Mouse (Mus musculus) liver, adult (tissue): Measurements from ENCODE around the gene Map3k7.

ENCODE experiments used
- GATA4 ChIP-seq: IDR thresholded peaks from 2 replicates; pipeline ENCODE4 v1.6.1; 2014; ENCODE audit warnings: mild to moderate bottlenecking, low read length; ENCODE audit not compliant: insufficient replicate concordance

Map3k7 gene

DNA sequence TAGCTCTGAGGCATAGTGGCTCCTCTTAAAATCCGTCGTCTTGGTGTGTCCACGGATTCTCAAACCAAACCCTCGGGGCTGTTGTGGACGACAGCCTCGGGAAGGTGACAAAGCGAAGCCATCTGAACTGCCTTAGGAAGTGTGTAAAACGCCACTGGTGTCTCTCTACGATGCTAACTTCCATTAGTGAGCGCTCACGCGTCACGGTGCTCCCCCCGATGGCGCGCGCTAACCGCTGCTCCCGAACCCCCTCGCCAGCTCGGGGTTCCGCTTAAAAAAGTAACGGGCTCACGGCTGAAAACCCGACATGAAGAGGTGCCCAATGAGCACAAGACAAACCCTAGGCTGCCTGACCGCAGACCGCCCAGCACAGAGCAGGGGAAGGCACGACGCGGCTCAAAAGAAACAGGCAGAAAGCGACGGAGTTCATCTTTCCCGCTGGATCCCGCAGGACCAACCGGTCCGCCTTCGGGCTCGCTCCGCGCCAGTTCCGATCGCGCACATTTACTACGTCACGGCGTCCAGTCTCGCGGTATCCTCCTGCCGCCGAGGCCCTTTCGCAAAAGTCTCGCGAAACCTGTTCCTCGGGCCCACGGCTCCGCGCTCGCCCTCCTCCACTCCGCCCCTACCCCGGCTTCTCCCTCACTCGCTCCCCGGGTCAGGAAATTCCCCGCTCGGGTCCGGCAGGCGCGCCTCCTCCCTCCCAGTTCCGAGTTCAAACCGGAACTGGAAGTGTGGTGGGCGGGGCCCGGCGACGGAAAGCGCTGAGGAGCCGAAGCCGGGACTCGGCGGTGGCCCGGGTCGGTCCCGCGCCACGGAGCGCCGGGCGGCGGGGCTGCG, at the start of gene Map3k7:
TSS of gene Map3k7 (plus strand) at position 744 of the 840 bp plus-strand sequence.
- TF ChIP-seq GATA4: no peak

DNA sequence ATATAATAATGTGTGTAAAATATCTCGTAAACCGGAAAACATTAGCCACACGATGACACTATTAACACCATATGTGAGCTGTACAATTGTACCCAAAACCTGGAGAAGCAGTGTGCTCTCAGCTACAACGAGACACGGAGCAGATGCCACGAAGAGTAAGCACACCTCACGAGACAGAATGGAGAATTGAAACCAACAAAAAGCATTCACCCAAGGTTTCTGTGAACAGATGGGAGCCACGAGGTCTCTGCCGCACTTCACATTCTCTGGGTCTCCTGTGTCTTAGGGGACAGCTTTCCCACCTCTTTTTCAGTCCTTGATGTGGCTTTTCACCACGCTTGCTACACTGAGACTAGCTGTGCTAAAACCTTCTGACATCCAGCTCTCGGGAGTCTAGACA, 48.8 kb upstream of the Map3k7 start:
- TF ChIP-seq GATA4: no peak

DNA sequence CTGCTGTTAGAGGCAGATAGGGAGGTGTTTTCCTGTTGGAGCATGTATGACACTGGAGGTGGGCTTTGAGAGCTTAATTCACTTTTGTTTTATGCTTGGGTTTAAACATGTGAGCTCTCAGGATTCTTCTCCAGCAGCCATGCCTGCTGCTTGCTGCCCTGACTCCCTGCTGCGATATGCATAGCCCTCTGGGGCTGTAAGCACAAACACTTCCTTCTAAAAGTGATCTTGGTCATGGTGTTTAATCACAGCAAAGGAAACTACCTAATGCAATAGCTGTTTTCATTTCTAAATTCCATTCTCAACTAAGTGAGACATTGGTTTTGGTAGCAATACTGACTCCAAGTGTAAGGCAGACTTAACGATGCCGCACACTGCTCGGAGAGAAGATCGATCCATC, 45.2 kb upstream of the Map3k7 start:
- no peak for TF ChIP-seq GATA4

DNA sequence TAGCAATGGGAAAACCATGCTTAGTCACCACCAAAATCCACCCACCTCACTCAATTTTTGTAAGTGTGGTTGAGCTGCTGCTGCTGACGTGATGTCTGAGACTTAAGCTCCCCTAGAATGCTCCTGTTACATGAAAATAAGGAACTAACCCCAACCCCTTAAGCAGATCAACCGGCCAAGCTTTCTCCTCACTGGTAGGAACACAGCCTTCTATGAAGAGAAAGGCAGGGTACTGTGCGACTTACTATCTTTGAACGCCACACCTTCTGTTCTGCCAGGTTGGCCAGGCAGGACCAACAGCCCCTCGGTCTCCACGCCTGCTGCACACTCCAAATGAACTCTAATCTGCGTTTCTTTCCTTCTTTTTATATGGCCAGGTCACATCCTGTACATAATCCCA, 41.7 kb upstream of the Map3k7 start:
- TF ChIP-seq GATA4: no peak

DNA sequence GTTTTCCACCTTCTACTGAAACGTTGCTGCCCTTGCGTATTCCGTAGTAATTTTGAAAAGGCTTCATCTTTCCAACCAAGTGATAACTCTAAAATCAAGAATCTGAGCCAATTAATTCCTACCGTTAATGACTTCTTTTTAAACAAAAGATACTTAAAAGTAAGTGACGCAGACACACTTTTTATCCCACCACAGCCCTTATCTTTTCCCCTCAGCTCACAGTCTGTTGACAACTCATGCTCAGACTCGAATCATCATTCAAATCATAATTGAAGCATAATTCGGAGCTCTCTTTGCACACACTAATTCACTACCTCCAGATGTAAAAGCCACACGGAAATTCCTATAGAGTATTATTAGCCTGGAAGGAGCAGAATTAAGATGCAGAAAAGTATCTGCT, 40.5 kb upstream of the Map3k7 start:
- TF ChIP-seq GATA4: no peak

DNA sequence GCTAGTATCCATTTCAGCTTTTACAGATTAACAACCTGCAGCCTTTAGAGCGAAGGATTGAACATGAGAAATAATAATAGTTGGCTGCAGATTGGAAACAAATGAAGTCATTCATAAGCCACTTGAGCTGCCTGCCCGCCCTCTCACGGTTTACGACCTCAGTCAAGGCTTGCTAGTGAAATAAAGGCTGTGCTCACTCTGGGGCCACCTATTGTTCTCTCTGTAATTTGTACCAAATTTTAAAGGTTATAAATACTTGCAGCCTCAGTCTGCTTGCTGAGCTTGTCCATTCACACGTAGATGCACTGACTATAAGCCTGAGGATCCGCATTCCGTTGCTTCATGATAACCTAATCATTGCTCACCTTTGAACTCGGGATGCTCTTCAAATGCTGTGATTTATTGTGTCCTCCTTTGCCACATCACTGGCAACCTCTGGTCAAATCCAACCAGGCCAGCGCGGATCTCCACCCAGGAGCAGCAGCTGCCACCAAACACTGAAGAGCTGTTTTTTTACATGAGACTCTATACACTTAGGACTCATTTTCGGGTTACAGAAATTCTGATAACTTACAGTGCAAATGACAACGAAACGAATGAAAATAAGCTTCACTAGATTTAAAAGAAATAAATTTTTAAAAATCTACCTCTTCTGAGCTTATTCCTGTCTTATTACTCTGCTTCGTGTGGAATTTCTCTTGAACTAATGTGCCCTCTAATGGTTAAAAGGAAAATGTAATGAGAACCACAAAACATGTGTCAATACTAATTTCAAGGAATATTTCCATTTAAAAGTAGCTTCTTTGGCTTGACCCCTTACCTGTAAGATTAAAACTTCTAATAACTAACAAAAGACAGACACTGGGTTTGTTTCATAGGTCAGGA, 39.4 kb upstream of the Map3k7 start:
- no peak for TF ChIP-seq GATA4

DNA sequence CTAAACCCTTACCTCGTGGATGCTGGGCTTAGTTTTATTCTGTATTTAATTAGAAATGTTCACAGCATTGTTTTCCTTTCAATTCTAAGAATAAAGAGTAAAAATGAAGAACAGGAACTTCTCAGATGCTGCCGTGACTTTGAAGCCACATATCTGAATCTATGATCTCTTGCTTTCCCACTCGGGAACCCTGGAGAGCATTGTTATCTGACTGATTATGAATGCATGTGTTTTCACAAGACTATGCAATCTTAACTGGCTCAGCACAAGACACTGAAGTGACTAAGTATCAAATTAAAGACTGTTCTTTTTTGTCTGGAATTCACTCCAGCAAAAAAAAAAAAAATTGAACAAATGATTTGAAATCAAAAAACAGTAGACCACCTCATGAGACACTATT, 30.7 kb upstream of the Map3k7 start:
- no peak for TF ChIP-seq GATA4

DNA sequence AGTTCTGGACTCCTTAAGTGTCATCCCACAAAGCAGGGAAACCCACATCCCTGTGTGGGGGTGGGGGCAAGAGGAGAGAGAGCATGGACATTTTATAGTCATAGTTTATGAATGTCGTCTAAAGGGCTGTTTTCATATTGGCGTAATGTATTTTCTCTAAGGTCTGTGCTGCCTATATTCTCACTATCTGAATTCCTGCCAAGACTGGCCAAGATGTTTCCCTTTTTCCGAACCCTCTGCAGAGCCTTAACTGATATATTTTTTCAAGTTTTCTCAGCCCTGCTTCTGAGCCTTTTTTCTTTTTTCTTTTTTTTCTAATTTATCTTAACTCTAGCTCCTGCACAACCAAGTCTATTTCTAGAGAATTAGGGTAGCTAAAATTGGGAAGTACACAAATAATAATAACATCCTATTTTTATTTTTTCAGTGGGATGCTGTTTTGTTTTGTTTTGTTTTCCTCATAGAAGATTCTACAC, 28.0 kb upstream of the Map3k7 start:
- TF ChIP-seq GATA4: no peak

DNA sequence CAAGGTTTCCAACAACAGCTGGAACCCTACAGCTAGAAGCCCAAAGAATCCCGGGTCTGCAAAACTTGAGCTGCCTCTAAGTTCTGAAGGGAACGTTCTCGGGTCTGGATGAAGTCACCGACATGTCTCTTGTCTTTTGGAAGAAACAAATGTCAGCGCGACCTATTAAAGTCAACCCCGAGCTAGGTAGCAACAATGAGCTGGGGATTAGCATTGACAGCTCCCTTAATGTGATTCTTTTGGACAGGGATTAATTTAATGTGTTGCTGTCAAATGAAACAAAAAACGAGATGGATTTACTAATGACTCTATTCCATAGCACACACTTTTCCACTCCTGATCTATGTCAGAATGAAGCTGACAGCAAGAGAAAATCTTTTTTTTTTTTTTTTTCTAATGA, 27.5 kb upstream of the Map3k7 start:
- no peak for TF ChIP-seq GATA4

DNA sequence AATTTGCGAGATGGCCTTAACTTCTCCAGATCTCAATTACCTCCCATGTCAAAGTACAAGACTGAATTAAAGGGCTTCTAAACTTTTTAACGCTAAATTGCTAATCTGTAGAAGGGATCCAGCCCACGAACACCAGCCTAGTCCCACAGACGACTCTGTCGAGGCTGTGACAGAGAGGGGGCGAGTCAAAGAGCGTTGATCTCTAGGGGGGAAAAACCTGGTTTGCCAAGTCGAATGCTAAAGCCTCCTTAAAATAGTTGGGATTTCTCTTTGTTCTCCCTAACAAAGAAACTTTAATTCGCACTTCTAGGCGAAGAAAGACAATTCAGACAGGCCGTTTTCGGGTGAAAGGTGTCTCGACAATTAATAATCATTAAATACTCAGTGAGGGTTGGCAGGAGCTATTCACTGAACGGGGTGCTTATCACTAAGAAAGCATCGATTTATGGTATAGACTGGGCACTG, 27.0 kb upstream of the Map3k7 start:
- TF ChIP-seq GATA4: no peak

DNA sequence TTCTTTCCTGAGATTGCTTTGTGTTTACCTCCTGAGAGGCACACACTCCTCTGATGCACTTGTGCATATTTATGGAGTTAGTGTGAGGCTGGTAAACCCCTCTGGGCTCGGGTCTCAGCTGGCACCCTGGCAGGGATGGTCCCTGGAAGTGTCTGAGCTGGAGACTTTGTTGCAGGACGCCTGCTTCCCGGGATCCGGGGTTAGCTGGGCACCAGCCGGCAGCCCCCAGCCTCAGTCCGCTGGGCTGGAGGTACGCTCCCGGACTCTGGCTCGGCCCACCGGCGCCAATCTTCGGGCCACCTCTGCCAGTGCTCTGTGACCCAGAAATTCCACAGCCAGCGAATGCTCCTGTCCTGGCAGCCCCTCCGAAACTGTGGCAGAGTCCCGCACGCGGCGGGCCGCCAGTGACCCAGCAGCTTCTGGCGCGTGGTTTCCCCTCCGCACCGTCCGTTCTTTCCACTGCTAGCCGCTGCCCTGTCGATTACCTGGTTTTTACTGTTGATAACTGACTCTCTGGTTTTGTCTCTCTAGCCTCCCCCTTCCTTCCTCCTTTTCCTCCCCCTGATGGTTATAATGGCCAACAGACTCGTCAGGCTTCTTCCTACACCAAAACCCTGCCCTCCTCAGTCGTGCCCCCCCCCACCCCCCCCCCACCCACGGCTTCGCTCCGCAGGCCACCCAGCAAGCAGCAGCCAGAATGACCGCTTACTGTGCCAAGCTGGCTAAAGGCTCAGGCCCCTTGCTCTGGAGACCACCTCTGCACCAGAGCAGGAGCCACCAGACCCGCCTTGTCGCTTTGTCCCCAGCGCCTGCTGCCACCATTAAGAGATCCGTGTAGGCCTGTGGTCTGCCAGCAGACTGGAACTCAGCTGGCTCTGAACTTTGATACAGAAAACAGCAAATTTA, 26.3 kb upstream of the Map3k7 start:
- no peak for TF ChIP-seq GATA4

DNA sequence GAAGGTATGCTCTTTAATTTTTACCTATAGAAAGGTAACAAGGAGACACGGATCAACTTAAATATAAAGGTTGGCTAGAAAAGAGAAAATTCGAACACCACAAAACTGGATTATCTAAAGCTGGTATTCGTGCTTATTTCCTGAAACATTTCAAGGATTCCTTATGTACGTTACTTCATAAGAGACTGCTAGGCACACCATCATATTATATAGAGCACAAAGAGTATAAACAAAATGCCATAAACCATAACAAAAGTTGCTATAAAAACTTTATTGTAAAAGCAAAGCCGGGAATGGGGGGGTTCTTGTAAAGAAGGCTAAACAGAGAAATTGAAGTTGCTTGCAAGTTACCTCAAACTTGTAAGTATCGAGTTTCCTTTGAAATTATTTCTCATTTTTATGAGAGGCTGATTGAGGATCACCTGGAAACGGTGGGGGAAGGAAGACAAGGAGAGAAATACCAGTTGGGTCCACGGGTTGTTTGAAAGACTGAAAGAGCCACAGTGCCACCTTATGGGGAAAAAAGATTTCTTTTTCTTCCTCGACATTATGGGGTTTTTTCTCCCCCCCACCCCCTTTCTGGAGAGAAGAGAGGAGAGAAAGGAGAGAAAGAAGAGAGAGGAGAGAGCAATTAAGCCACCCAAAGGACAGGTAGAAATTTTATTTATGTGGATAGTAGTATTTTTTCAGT, 25.3 kb upstream of the Map3k7 start:
- TF ChIP-seq GATA4: no peak

DNA sequence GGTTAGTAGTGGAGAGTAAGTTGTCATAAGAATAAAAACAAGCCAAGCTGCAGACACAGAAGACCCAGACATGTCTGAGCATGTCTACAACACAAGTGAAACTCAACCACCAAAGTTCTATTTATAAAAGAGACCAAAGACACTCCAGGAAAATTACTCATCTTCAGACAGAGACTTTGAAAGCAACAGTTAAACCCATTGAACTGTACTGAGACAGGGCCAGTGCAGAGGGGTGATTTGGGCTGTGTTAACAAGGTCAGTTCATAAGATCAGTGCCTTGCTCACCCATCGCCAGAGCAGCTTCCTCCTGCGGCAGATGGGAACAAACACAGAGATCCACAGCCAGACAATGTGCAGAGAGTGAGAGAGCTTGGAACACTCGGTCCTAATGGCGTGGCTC, 22.3 kb upstream of the Map3k7 start:
- TF ChIP-seq GATA4: no peak

DNA sequence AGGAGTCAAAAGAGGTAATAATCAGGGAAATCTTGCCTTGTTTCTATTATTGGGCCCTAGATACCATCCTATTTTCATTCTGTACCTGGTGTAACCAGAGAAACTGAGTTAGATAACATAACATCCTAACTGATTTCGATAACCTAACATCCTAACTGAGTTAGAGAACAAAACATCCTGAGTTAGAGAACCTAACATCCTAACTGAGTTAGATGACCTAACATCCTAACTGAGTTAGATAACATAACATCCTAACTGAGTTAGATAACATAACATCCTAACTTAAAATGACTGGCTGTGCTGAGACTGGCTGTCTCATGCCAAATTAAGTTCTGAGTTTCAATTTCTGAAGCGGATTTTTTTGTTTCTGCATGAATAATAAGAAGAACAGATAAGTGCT, 20.9 kb upstream of the Map3k7 start:
- TF ChIP-seq GATA4: no peak
